8 mouse cellular contexts compared by ENCODE assay signal in the genomic region with DNA sequence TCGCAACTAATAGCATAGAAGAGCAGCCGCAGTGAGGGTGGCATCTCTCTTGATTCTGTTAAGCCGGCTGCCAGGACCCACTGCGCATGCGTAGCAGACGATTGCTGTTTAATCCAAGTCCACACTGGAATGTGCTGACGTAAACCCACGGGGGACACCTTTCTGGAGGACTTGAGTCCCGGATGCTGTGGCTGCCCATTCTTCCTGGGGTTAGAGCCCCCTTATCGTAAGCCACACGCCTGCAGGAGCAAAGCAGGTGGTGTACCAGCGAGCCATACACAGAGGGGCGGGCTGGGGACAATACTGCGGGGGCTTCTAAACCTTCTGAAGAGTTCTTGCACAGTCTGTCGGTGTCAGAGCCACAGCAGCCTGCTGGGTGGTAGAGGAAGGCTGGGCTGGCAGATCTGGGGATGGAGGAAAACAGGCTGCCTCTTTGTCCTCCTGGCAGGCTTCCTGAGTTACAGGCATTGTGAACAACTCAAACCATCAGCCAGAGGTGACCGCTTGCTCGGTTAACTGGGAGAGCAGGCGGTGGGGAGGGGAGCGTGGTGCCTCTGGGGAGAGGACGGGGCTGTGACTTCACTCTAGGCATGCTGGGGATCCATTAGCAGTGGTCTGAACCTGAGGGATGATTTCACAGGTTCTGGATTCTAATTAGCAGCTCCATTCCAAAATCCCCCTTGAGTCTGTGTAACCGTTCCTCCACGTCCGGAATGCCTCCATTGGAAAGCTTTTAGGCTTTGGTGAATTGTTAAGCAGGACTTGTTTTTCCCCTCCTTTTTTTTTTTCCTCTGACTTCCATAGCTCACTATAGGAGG.
DNase-seq lines count a peak whose midpoint lies in the region; ATAC-seq and TF ChIP-seq lines count a peak whose summit lies in the region.

No protein-coding gene starts in this region.

- TF ChIP-seq EP300 in lung, postnatal 0 days (IDR thresholded peaks at IDR 0.05): no peak

- no peaks in the 10 kb centered on the region for H3K27me3 ChIP-seq in hindbrain, embryonic 12.5 days
- H3K27me3 ChIP-seq in lung, postnatal 0 days (replicated peaks; ENCODE audit: insufficient read depth, low read length): no peaks in the 10 kb centered on the region

- no peaks in the 10 kb centered on the region for H3K9me3 ChIP-seq in hindbrain, embryonic 12.5 days (replicated peaks)
- no peaks in the 10 kb centered on the region for H3K9me3 ChIP-seq in lung, postnatal 0 days (ENCODE audit: low read length)

- peak; percentile 98 for DNase-seq in NIH3T3 (ENCODE audit: low read depth)
- peak; percentile 92 for DNase-seq in cerebellum, adult 9-11 months
- peak; percentile 90 to 91 for DNase-seq in frontal cortex, postnatal 14 days (ENCODE audit: low spot score in 2 of 2)
- DNase-seq in layer of hippocampus, postnatal 14 days (ENCODE audit: low spot score in 2 of 2): peak; percentile 94 to 95
- peak; percentile 93 for DNase-seq in lung, postnatal 0 days (ENCODE audit: low spot score)
- DNase-seq in ovary, postnatal 36 days (ENCODE audit: low spot score): peak; percentile 71
- DNase-seq in thymus, postnatal 10 days (ENCODE audit: low spot score in 2 of 2): peak; percentile 46 to 68

- 7% methylated on average over 23 of the region's 23 CpGs for WGBS in hindbrain, embryonic 12.5 days
- 22% methylated on average over 23 of the region's 23 CpGs for WGBS in lung, postnatal 0 days

- ATAC-seq in hindbrain, embryonic 12.5 days (ENCODE audit: low FRiP score): peak; percentile 87
- peak; percentile 76 for ATAC-seq in lung, postnatal 0 days

- H3K27ac ChIP-seq in hindbrain, embryonic 12.5 days: peak overlapping the region; percentile 97
- H3K27ac ChIP-seq in lung, postnatal 0 days (ENCODE audit: low read length): peak overlapping the region; percentile 86

- peak overlapping the region; percentile 86 for H3K4me2 ChIP-seq in hindbrain, embryonic 12.5 days (replicated peaks)
- peak overlapping the region; percentile 59 for H3K4me2 ChIP-seq in lung, postnatal 0 days (replicated peaks; ENCODE audit: low read depth, low read length)

- no peak for TF ChIP-seq CTCF in lung, postnatal 0 days (IDR thresholded peaks at IDR 0.05)

- H3K36me3 ChIP-seq in hindbrain, embryonic 12.5 days: no peaks in the 10 kb centered on the region
- no peaks in the 10 kb centered on the region for H3K36me3 ChIP-seq in lung, postnatal 0 days (ENCODE audit: insufficient read depth, low read length)

- H3K4me1 ChIP-seq in hindbrain, embryonic 12.5 days: peaks cover 24% of the 10 kb centered on the region
- H3K4me1 ChIP-seq in lung, postnatal 0 days (ENCODE audit: insufficient read depth, low read depth, low read length): peaks cover 9% of the 10 kb centered on the region; the same call in 1 of the 2 replicates

- peak overlapping the region; percentile 75 for H3K9ac ChIP-seq in hindbrain, embryonic 12.5 days
- H3K9ac ChIP-seq in lung, postnatal 0 days (replicated peaks; ENCODE audit: low read depth): peak overlapping the region; percentile 20; the same call in 1 of the 2 replicates

- H3K4me3 ChIP-seq in hindbrain, embryonic 12.5 days: peak overlapping the region; percentile 40
- H3K4me3 ChIP-seq in lung, postnatal 0 days (ENCODE audit: low read depth, low read length): no peak overlapping the region; the same call in 1 of the 2 replicates
